Mouse (Mus musculus) kidney, postnatal 25 days (tissue): ENCODE results near the gene Zfp202.

ENCODE experiments used
- DNase-seq, 2 experiments: peaks; one replicate each; pipeline ENCODE4 v3.0.0; 2021; ENCODE audit warnings: mixed read lengths in 2 of 2

Zfp202 gene

DNA sequence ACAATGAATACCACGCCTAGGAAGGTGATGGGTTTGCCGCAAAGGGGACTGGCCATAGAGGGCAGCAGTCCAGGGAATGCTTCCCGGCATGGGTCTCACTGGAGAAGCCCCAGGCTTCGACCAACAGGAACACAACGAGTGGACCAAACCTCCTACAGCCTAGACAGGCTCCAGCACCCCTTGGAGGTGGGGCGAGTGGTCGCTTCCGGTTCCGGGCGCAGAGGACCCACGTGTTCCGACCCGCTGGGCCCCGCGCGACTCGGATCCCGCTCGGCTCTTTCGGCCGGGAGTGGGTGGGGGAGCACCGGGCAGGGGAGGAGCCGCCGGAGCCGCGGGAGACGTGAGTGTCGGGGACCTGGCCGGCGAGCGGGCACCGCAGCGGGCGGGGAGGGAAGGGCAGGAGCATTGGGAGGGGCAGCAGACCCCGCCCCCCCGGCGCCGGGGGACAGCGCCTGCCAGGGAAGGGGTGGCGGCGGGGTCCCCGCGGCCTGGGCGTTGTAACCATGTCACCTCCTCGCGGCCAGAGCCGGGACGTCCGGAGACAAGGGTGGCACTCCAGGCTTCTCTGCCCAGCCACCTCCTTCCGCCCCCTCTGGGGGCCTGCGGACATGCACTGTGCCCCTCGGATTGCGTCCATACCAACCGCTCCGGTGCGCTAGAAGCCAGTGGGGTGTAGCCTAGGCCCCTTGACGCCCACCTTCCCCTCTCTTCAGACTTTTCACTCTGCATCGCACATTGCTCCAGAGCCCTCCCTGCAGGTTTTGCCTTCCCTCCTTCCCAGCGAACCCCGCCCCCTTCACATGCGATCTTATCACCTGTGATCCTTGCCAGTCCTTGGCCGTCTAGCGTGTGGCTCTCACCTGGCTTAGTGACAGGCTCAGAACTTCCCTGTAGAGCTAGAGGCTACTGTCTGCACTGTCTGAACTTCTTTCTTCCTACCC, at the start of gene Zfp202:
Gene Zfp202, plus strand, starts transcription at position 219 of the 941 bp plus-strand sequence.
- DNase-seq, result peak; percentile 85 to 95

DNA sequence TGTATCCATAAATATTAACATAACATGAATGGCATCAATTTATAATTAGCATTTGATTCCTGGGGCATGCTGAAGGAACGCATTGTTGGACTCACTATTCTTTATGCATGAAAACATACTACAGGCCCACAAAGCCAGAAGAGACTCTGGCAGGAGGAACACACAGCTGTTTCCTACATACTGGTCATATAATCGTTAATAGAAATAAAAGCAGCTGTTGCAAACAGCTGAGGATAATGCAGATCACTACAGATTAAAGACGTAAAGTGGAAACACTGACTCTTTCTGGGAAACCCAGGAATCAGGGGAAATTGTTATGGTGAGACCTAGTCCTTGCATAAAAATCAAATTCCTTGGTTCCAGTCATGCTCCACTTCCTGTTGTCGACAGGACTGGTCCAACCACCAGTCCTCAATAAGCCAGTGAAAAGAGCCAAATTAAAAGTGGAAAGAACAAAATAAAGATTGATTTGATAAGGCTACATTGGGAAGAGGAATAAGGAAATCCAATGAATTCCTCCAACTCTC, 36.9 kb upstream of the Zfp202 start:
- no peak for DNase-seq

DNA sequence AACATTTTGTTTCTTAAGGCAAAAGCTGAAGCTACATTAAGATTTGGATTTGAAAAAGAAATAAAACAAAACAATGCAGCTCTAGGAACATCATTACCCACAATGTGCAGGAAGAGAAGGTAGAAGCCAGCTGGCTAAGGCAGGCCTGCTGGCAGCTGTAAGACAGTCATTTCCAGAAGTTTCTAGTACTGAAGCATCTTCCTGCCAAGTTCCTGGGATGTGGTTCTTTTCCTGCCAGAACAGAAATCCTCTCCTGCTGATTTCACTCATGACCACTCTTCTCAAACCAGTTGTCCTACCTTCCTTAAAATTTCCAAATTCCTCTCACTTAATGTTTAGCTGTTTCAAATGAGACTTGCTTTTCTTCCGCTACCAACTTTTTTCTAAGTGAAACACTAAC, 25.7 kb upstream of the Zfp202 start:
- no peak for DNase-seq

DNA sequence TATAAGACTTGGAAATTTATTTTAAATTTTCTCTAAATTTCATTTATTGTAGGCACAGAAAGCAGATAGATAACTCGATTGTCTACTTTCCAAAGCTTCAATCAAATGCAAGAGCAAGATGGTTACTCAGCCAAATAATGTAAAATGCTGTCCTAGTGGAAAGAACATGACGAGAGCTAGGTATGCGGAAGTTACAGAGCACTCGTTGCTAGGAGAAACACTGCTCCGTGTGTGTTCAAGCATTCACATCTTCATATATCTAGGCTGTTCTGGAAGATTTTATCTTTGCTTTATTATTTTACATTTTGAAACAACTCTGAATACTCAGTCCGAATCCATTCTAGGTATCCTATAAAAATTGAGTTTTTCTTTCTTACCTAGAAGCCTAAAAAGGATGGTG, 15.1 kb upstream of the Zfp202 start:
- DNase-seq, result peak in 1 of 2 experiments; percentile 38

DNA sequence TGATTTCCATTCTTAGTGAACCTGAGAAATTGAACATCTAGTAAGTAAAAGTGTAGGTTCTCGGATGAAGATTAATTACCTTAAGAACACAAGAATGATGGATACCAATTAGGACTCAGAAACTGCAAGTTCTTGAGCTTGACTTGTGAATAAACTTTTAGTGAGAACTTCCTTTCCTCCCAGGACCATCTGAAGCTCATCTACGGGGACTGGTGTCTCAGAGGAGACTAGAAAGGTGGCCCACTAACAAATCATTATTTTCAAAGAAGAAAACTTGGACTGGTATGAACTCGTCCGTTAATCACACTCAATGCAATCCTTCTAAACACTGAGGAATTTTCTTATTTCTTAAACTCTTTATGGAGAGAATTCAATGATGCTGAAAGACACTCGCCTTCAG, 11.5 kb upstream of the Zfp202 start, which contains the start of gene Olfr986:
Gene Olfr986, plus strand, starts transcription at position 301 of the 400 bp plus-strand sequence.
- DNase-seq, result no peak

DNA sequence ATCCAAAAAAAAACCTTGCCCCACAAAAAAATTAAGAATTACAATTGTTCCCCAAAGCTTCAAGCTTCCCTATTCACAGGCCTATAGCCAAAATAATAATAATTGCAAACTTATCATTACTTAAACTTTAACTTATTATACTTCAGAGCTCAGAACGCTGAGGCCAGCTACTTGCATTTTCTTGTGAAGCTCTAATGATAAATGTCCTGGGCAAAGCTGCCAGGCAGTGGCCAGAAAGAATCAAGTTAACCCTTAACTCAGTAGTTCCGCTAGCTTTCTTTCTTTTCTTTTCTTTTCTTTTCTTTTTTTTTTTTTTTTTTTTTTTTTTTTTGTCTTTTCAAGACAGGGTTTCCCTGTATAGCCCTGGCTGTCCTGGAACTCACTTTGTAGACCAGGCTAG, 7.0 kb upstream of the Zfp202 start:
- DNase-seq, result peak in 1 of 2 experiments; percentile 38

DNA sequence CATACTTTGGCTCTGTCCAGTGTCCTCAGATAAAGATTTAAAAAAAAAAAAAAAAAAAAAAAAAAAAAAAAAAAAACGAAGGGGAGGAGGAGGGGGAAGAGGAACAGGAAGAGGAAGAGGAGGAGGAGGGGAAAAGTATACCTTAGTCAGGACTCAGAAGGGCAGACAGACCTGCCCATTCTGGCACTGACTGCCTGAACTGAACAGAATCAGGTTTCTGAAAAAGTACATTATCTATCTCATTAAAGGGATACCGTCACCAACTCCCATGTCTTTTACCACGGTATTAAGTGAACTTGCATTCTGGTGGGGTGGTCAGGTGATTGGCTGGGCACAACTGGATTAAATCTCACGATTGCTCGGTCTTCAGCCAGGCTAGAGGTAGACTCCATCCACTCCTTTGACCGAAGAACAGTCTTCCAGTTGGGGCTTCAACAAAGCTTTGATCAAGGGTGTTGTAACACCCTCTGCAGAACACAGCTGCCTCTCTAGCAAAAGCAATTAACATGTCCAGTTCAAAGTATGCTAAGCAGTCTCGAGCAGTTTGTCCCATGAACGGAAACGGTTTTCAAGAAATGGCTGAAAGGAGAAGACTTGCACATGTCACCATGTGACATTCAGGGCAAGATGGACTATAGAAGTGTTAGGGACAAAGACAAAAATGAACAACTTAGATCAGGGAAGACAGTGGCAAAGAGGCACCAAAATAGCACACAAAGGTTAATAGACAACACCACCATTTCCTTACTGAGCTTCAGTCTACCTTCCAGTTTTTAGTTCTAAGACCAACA, 835 bp upstream of the Zfp202 start:
- DNase-seq, result no peak

DNA sequence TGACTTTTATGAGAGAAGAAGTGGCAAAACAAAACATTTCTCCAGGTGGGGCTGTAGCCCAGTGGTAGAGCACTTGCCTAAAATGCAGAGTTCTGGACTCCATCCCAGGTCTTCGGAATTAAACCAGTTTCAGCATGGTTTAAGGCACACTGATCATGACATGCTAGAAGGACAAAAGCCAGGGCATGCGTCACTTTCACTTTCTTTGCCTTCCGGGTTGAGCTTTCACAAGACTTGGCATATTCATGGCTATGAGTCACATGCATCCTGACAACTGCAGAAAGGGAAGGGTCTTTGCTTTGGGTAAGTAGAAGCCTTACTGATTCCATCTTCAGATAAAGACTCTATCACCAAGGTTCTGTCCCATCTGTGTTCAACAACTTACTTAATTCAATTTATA, 3.9 kb downstream of the Zfp202 start:
- DNase-seq, result no peak

DNA sequence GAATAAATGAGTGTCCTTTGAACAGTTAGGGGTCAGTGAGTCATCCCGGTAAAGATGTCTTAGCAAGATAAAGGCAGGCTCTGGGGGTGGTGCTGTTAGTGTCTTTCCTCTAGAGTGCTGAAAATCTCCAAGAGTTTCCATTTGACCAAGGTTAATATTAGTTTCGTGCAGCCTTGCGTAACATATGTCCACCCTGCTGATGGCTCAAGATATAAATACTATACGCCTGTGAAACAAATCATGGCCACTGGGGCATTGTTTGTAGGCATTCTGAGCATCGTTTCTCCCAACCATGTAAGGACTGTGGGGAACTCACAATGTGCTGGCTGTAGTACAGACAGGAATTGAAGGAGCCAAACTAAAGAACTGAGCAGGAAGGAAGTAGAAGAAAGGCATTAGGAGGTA, 14.4 kb downstream of the Zfp202 start:
- DNase-seq, result no peak

DNA sequence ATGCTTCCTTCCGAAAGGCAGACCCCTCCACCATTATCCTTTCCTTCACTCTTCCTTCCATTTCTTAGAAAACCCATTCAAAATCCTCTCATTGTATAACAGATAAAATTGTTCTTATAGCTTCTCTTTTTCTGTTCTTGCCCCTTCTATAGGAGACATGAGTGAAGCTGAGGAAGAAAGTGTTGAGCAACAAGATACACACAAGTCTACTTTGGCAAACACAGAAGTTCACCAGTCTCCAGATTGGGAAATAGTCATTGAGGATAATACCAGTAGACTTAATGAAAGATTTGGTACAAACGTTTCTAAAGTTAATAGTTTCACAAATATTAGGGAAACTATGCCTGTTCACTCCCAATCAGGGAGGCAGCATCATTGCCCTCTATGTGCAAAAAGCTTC, 18.6 kb downstream of the Zfp202 start:
- no peak for DNase-seq

DNA sequence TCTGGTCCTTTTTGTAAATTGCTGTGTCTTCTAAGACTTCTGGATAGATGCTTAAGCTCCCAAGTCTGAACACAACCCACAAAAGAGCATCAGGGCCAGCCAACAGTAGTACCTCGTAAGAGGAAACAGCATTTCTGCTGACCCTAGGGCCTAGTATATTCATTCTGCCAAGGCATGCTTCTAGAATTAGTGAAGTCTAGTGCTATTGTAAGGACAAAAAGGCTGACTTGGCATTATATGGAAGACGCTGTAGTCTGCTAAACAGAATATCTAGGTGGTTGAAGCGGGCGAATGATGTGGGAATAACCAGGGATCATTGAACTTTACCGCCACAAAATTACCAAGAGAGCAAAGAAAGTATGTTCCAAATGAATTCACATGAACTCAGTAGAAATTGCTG, 21.9 kb downstream of the Zfp202 start:
- DNase-seq, result no peak

DNA sequence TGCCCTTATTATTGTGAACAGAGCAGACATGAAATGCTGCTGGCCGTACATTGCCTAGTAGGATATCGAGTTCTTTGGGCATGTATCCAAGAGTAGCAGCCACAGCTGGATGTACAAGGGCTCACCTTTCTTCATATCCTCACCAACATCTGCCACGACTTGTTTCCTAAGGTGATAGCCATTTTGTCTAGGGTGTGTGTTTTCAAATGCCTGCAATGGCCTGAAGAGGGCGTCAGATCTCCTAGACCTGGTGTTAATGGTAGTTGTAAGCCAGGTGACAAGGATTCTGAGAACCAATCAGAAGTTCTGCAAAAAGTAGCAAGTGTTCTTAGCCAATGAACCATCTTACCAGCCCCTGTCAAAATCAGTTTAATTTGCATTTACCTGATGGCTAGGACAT, 24.5 kb downstream of the Zfp202 start:
- no peak for DNase-seq

DNA sequence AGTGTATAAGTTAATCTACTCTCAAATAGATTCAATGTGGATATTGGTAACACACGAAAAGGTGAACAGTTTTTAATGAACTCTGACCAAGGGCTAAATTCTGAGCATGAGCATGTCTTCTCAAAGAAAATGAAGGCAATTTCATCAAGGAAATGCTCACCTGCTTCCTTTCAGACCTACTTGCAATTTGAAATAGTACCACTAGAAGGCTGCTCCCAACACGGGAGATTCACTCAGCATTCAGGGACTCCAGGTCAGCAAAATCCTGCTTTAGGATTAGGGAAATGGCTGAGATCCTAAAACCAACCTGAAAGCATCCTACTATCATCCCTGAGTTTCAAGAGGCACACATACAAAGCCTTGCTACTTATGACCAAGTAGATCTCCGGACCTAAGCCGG, 32.2 kb downstream of the Zfp202 start:
- no peak for DNase-seq

DNA sequence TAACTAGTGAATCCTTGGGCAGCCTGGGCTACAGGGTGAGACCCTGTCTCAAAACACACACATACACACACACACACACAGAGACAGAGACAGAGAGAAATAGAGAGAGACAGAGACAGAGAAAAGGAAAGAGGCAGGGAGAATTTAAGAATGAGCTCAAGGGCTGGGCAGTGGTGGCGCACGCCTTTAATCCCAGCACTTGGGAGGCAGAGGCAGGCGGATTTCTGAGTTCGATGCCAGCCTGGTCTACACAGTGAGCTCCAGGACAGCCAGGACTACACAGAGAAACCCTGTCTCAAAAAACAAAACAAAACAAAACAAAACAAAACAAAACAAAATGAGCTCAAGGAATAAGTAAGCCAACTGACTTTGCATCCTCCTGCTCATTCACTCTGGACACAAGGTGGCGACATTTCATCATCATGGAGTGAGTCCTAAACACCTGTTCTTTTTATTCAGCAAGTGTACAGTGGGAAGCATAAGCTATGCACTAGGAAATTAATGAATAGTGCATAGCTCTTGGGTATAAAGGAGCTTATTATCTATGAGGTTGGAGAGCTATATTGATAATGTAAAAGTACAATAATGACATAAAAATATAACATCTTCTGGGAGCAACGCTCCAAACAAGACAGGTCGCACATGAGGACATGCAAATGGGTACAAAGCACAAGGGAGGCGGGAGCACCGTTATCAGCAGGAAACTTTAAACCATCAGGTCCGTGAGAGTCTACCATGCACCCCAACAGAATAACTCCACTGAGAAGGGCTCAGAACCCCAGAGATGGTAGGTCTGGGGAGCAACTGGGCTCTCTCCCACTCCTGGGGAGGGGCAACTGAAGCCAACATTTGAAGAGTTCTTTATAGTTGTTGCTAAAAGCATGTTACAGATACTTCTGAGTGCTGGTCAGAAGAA, 36.0 kb downstream of the Zfp202 start:
- peak in 1 of 2 experiments; percentile 69 for DNase-seq

DNA sequence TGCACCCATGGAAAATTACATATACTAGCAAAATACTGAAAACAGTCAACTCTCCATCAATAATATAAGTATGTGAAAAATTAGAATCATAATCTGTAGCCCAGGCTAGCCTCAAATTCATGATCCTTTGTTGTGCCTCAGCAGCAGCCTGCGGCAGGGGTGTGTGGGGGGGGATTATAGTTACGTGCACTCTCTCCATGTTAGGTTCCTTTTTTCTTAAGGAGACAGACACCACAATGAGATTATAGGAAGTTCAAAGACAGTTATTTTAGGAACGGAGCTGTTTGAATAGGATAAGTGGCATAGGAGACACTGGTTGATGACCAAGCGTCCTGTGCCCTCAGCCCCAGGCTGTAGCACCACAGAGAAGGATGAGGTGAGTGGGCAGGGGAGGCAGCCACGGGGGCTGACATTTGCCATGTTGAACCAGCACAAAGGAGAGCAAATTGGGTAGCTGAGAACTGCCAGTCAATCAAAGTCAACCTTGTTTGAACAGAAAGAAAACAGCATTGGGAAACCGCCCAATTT, 36.8 kb downstream of the Zfp202 start:
- DNase-seq, result no peak

DNA sequence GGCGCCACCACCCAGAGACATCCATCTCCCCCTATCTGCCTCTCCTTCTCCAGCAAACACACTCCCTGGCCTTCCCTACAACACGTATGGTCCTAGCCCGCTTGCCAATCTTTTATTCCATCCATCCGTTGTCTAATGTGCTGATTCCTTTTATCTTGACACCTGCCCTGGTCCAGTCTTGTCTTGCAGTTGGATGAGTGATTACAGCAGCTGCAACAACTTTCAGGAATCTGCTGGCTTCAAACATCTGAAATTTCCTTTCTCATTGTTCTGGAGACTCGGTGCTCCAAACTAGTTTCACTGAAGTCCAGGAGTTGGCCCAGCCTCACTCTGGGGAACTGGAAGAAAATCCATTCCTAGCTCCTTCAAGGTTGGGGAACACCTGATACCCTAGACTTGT, 37.4 kb downstream of the Zfp202 start:
- no peak for DNase-seq

DNA sequence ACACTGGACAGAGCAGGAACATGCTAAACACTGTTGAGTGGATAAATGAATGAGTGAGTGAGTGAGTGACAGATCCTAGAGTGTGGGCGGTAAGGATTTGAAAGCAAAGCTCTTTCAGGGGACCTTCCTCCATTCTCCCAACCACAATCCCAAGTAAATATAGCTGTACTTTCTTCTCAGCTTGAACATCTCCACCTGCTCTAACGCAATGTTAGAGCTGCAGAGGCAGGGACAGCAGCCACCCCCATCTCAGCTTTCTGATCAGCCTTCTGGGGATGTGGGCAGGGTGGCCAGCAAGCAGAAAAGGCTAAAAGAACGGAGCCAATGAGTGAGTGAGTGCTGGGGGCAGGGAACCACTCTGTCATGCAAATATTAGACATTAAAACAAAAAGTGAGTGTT, 38.9 kb downstream of the Zfp202 start:
- DNase-seq, result no peak

DNA sequence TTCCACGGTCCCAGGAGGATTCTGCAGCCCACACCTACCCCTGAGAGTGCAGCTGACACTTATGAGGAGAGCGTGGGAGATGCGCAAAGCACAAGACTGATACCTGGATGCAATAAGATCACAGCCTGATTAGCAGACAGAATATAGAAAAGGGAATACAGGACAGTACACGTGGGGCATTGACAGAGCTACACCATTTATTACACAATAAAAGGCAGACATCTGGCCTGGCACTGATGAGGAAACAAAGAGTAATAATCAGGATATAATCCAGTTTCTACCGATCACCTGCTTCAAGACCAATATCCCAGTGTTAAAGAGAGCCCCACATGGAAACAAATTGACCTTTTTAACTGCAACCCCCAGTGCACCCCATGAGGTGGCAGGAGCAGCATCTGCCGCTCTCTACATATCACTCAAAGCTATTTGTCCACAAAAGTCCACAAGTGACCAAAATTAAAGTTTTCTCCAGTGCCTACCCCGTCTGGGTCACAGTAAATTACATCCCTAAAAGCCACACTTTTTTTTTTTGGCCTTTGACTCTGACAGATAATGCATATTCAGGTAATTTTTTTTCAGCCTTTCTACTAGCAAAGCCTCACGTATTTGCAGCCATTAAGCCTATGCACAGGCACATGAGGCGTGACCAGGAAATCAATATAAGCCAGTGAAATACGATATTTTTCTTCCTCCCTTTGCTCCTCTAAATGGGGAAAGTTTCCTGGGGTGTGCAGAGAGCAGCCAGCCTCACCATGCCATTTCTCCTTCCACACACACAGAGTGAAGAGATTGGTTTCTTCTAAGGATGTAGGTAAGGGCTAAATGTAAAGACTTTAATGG, 42.3 kb downstream of the Zfp202 start:
- no peak for DNase-seq

DNA sequence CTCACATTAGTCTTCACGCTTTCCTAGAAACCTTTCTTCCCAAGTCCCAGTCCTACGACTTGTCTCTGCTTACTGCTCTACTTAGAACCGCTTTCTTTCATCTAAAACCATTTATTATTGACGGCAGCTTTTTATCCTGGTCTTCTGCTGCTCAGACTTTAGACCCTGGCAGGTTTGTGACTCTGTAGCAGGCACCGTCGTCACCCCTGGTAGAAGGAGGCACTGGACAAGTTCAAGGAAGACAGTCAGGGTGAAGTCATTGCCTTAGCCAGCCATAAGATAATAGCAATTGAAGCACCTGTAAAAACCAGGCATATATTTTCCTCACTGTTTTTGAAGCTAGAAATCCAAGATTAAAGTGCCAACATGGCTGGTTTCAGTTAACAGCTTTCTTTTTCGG, 43.1 kb downstream of the Zfp202 start:
- DNase-seq, result no peak

DNA sequence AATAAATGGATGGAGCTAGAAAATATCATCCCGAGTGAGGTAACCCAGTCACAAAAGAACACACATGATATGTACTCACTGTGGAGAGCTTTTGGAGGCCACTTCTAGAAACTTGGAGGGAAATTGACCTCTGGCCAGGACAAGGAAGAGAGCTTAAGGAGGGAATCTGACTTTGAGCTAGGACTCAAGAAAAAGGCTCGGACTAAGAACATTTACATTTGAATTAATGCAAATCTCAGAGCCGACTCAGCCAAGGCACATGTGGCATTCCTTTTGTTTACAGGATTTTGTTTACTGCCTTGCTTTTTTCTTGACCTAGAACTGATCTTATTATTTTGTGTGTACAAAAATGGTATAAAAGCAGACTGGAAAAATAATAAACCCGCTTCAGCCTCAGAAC, 47.6 kb downstream of the Zfp202 start:
- no peak for DNase-seq

DNA sequence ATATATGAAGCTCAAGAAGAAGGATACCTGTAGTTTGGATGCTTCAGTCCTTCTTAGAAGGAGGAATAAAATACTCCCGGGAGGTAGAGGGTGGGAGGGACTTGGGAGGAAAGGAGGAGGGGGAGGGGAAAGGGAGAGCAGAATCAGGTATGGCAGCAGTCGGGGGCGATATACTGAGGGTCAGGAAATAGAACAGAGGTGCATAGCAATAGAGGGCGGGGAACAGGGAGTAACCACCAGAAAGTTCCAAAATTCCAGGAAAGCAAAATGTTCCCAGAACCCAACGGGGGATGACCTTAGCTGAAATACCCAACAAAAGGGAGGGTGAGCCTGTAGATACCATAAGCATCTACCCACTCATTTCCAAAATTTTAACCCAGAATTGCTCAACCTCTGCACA, 48.2 kb downstream of the Zfp202 start:
- no peak for DNase-seq
